Mouse (Mus musculus): Measurements from ENCODE around the gene Ugdh. TPM values are rescaled to one million over a fixed set of nuclear protein-coding genes. Genes with fewer than 3 reads are reported as not detected.
A peak's percentile ranks its signal among the peaks of the same experiment; 100 is the strongest.

Ugdh gene
- polyA plus RNA-seq, 1 experiment from 2014 or later = 70.3 TPM

GRCm38 (mm10) chr5:65387008-65387867 is 48.5 kb downstream of the Ugdh start:
- Histone ChIP-seq H3K4me1 (replicated peaks; ENCODE audit: control insufficient read depth, insufficient read depth, low read length) (0 out of 2 replicates have a peak, but pooled peaks cover 4% of the 10 kb centered on the region), H3K36me3 (ENCODE audit: control insufficient read depth, insufficient read depth, low read length) (peaks cover 6% of the 10 kb centered on the region; the same call in 1 of the 2 replicates), H3K4me3 (ENCODE audit: low read depth, low read length) (no peak overlapping the region), H3K27me3 (ENCODE audit: control insufficient read depth, insufficient read depth, low read length) (no peaks in the 10 kb centered on the region), H3K27ac (ENCODE audit: low read depth, low read length) (no peak overlapping the region), H3K9me3 (ENCODE audit: control insufficient read depth, low read length) (no peaks in the 10 kb centered on the region), H3K9ac (ENCODE audit: low read depth, low read length) (no peak overlapping the region), H3K4me2 (replicated peaks; ENCODE audit: low read depth, low read length) (no peak overlapping the region)
- ATAC-seq (ENCODE audit: low FRiP score) (no peak), DNase-seq (ENCODE audit: low spot score) (peak; percentile 10)
- WGBS = 82% methylated on average over 6 of the region's 6 CpGs

DNA sequence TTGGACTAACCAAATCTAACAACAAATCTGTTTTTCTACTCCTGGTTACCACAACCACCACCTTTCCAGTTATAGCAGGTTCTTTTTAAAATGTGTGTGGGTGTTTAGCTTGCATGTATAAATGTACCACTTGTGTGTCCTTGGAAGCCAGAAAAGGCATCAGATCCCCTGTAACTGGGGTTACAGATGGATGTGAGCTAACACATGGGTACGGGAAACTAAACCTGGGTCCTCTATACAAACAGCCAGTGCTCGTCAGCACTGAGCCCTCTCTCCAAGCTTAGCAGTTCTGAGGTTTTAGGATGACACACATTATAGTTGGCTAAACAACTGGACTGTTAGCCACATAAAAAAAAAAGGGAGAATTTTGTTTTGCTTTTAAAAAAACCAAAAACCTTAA is 50.0 kb downstream of the Ugdh start:
- Histone ChIP-seq H3K27me3 (ENCODE audit: control insufficient read depth, insufficient read depth, low read length) (no peaks in the 10 kb centered on the region), H3K27ac (ENCODE audit: low read depth, low read length) (no peak overlapping the region), H3K4me1 (replicated peaks; ENCODE audit: control insufficient read depth, insufficient read depth, low read length) (0 out of 2 replicates have a peak, but pooled peaks cover 4% of the 10 kb centered on the region), H3K9me3 (ENCODE audit: control insufficient read depth, low read length) (no peaks in the 10 kb centered on the region), H3K4me2 (replicated peaks; ENCODE audit: low read depth, low read length) (no peak overlapping the region), H3K36me3 (ENCODE audit: control insufficient read depth, insufficient read depth, low read length) (peaks cover 6% of the 10 kb centered on the region; the same call in 1 of the 2 replicates), H3K9ac (ENCODE audit: low read depth, low read length) (no peak overlapping the region), H3K4me3 (ENCODE audit: low read depth, low read length) (no peak overlapping the region)
- ATAC-seq (ENCODE audit: low FRiP score) = no peak
- no peak for DNase-seq (ENCODE audit: low spot score)
- WGBS = 81% methylated on average over 2 of the region's 2 CpGs

GRCm38 (mm10) chr5:65374746-65375145 is 61.0 kb downstream of the Ugdh start:
- 86% methylated on average over 7 of the region's 7 CpGs for WGBS
- H3K9ac ChIP-seq (ENCODE audit: low read depth, low read length) = no peak overlapping the region
- no peaks in the 10 kb centered on the region for H3K36me3 ChIP-seq (ENCODE audit: control insufficient read depth, insufficient read depth, low read length)
- no peaks in the 10 kb centered on the region for H3K4me1 ChIP-seq (replicated peaks; ENCODE audit: control insufficient read depth, insufficient read depth, low read length)
- no peaks in the 10 kb centered on the region for H3K9me3 ChIP-seq (ENCODE audit: control insufficient read depth, low read length)
- H3K27ac ChIP-seq (ENCODE audit: low read depth, low read length) = no peak overlapping the region
- H3K27me3 ChIP-seq (ENCODE audit: control insufficient read depth, insufficient read depth, low read length) = no peaks in the 10 kb centered on the region
- no peak overlapping the region for H3K4me2 ChIP-seq (replicated peaks; ENCODE audit: low read depth, low read length)
- ATAC-seq (ENCODE audit: low FRiP score) (no peak), DNase-seq (ENCODE audit: low spot score) (no peak)
- H3K4me3 ChIP-seq (ENCODE audit: low read depth, low read length) = no peak overlapping the region

DNA sequence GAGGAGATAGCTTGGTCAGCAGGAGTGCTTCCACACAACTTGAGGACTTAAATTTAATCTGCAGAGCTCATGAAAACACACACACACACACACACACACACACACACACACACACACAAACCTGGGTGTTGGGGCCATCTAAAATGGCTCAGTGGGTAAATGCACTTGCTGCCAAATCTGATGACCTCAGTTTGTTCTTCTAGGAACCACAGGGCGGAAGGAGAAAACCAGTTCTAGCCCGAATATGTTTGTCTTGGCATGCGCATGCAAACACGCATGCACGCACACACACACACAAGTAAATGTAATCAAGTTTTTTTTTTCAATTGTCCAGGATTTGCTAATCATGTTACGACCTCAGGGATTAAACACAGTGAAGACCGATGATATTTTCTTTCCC is 64.2 kb downstream of the Ugdh start:
- no peak overlapping the region for H3K4me2 ChIP-seq (replicated peaks; ENCODE audit: low read depth, low read length)
- H3K9ac ChIP-seq (ENCODE audit: low read depth, low read length) = no peak overlapping the region
- ATAC-seq (ENCODE audit: low FRiP score) (no peak), DNase-seq (ENCODE audit: low spot score) (no peak)
- 94% methylated on average over 7 of the region's 7 CpGs for WGBS
- H3K4me3 ChIP-seq (ENCODE audit: low read depth, low read length) = no peak overlapping the region
- no peaks in the 10 kb centered on the region for H3K4me1 ChIP-seq (replicated peaks; ENCODE audit: control insufficient read depth, insufficient read depth, low read length)
- no peaks in the 10 kb centered on the region for H3K9me3 ChIP-seq (ENCODE audit: control insufficient read depth, low read length)
- H3K27me3 ChIP-seq (ENCODE audit: control insufficient read depth, insufficient read depth, low read length) = no peaks in the 10 kb centered on the region
- H3K27ac ChIP-seq (ENCODE audit: low read depth, low read length) = no peak overlapping the region
- H3K36me3 ChIP-seq (ENCODE audit: control insufficient read depth, insufficient read depth, low read length) = no peaks in the 10 kb centered on the region

- ATAC-seq (ENCODE audit: low FRiP score) = no peak
- no peaks in the 10 kb centered on the region for H3K4me1 ChIP-seq (replicated peaks; ENCODE audit: control insufficient read depth, insufficient read depth, low read length)
- WGBS = 92% methylated on average over 11 of the region's 11 CpGs
Observed at GRCm38 (mm10) chr5:65367837-65368236, 67.9 kb downstream of the Ugdh start.

More at GRCm38 (mm10) chr5:65367837-65368236, 67.9 kb downstream of the Ugdh start:
- Histone ChIP-seq H3K36me3 (ENCODE audit: control insufficient read depth, insufficient read depth, low read length) (no peaks in the 10 kb centered on the region), H3K27me3 (ENCODE audit: control insufficient read depth, insufficient read depth, low read length) (no peaks in the 10 kb centered on the region), H3K9me3 (ENCODE audit: control insufficient read depth, low read length) (no peaks in the 10 kb centered on the region), H3K4me2 (replicated peaks; ENCODE audit: low read depth, low read length) (no peak overlapping the region), H3K27ac (ENCODE audit: low read depth, low read length) (no peak overlapping the region), H3K4me3 (ENCODE audit: low read depth, low read length) (no peak overlapping the region), H3K9ac (ENCODE audit: low read depth, low read length) (no peak overlapping the region)
- DNase-seq (ENCODE audit: low spot score) = no peak

Other genes with a start within 250 kb of the Ugdh start
- 13.9 and 14.0 TPM in 2 replicates for gene Wdr19, start 236.3 kb downstream of the Ugdh start, polyA plus RNA-seq (2014; fragmentation: Nextera tagmentation; extraction: Ambion mirVana)
- 81.1 TPM in 2 replicates for gene Rfc1, start 100.3 kb downstream of the Ugdh start, polyA plus RNA-seq (2014; fragmentation: Nextera tagmentation; extraction: Ambion mirVana)
- gene Klb, start 87.6 kb downstream of the Ugdh start, polyA plus RNA-seq (2014; fragmentation: Nextera tagmentation; extraction: Ambion mirVana) = 0.11 TPM in 1 of 2 replicates, not detected in the other
- gene Rpl9, start 44.5 kb downstream of the Ugdh start, polyA plus RNA-seq (2014; fragmentation: Nextera tagmentation; extraction: Ambion mirVana) = 894 and 900 TPM in 2 replicates
- 64.7 and 66.5 TPM in 2 replicates for gene Lias, start 44.5 kb downstream of the Ugdh start, polyA plus RNA-seq (2014; fragmentation: Nextera tagmentation; extraction: Ambion mirVana)
- gene Gm43552, start 56.9 kb upstream of the Ugdh start, polyA plus RNA-seq (2014; fragmentation: Nextera tagmentation; extraction: Ambion mirVana) = 1.3 TPM in 1 of 2 replicates, not detected in the other
- 109 and 111 TPM in 2 replicates for gene Smim14, start 101.2 kb upstream of the Ugdh start, polyA plus RNA-seq (2014; fragmentation: Nextera tagmentation; extraction: Ambion mirVana)
- 147 and 172 TPM in 2 replicates for gene Ube2k, start 101.3 kb upstream of the Ugdh start, polyA plus RNA-seq (2014; fragmentation: Nextera tagmentation; extraction: Ambion mirVana)